Comparison of ENCODE assay signal across 8 mouse cellular contexts in the genomic region with DNA sequence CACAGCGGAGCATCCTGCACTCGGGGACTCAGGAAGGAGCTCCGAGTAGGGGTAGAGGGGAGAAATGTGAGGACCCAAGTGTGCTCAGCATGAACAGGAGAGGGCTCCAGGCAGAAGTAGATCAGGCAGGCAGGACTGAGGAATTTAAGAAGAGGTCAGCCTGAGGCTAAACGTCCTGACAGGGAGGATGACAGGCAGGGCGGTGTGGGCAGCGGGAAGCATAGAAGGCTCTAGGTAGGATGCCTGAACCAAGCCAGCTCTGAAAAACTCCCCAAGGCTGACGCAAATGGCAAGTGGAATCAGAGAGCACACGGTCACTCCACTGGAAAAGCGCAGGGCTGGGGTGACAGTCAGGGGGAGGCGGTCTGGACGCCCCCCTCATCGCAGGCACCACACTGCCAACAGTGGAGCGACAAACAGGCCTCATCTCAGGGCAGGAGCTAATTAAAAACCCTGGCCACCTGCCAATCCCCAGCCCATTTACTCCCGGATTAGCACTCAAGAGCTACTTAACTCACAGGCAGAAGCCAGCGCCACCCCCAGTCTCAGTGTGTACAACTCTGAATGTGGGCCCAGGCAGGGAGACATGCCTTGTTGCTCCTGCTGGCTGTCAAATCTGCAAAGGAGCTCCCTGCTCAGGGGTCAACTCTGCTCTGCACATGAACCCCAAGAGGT. TPM values are rescaled to one million over a fixed set of nuclear protein-coding genes. Genes with fewer than 3 reads are reported as not detected.
DNase-seq lines count a peak whose midpoint lies in the region; ATAC-seq and TF ChIP-seq lines count a peak whose summit lies in the region.

No protein-coding gene starts in this region.

- H3K27me3 ChIP-seq in lung, embryonic 14.5 days (ENCODE audit: insufficient read depth, low read length), result no peaks in the 10 kb centered on the region
- H3K27me3 ChIP-seq in forebrain, postnatal 0 days (ENCODE audit: insufficient read depth, low read length), result no peaks in the 10 kb centered on the region
- peaks cover 9% of the 10 kb centered on the region; the same call in 1 of the 2 replicates for H3K27me3 ChIP-seq in hindbrain, embryonic 15.5 days

- peaks cover 9% of the 10 kb centered on the region; the same call in 1 of the 2 replicates for H3K4me1 ChIP-seq in lung, embryonic 14.5 days (ENCODE audit: insufficient read depth)
- H3K4me1 ChIP-seq in forebrain, postnatal 0 days (ENCODE audit: insufficient read depth), result peaks cover 7% of the 10 kb centered on the region; the same call in 1 of the 2 replicates
- peaks cover 18% of the 10 kb centered on the region for H3K4me1 ChIP-seq in hindbrain, embryonic 15.5 days (replicated peaks)

- H3K4me3 ChIP-seq in lung, embryonic 14.5 days (ENCODE audit: low read depth, low read length), result no peak overlapping the region
- no peak overlapping the region for H3K4me3 ChIP-seq in forebrain, postnatal 0 days (ENCODE audit: low read depth, low read length)
- H3K4me3 ChIP-seq in hindbrain, embryonic 15.5 days, result no peak overlapping the region

- peak; percentile 26 for ATAC-seq in lung, embryonic 14.5 days (ENCODE audit: insufficient read depth)
- ATAC-seq in forebrain, postnatal 0 days, result peak; percentile 79
- ATAC-seq in hindbrain, embryonic 15.5 days (ENCODE audit: low FRiP score, low read depth), result peak; percentile 63; the same call in 1 of the 2 replicates
- no peak for ATAC-seq in CD4-positive, CD25-positive, alpha-beta regulatory T cell, adult 4 months

- H3K9ac ChIP-seq in lung, embryonic 14.5 days, result no peak overlapping the region
- H3K9ac ChIP-seq in forebrain, postnatal 0 days, result no peak overlapping the region
- no peak overlapping the region for H3K9ac ChIP-seq in hindbrain, embryonic 15.5 days

- intact Hi-C loops in left cerebral cortex, postnatal 4 days (cut with DNase I), result no loop called here

- TF ChIP-seq CTCF in lung, embryonic 14.5 days (IDR thresholded peaks at IDR 0.05; ENCODE audit: low read depth), result no peak
- peak; percentile 44; the same call in 1 of the 2 replicates for TF ChIP-seq CTCF in forebrain, postnatal 0 days (IDR thresholded peaks at IDR 0.05; ENCODE audit: low read depth)

- no peaks in the 10 kb centered on the region for H3K9me3 ChIP-seq in lung, embryonic 14.5 days (ENCODE audit: low read depth, low read length)
- H3K9me3 ChIP-seq in forebrain, postnatal 0 days (ENCODE audit: low read length), result no peaks in the 10 kb centered on the region
- H3K9me3 ChIP-seq in hindbrain, embryonic 15.5 days, result no peaks in the 10 kb centered on the region

- DNase-seq in lung, embryonic 14.5 days, result peak; percentile 72
- DNase-seq in lung, postnatal 14 days, result no peak
- DNase-seq in forebrain, postnatal 0 days, result peak; percentile 87
- DNase-seq in left cerebral cortex, postnatal 4 days, result peak; percentile 91
- peak; percentile 93 to 94 for DNase-seq in right cerebral cortex, postnatal 10 days (ENCODE audit: low spot score in 2 of 2)
- no peak for DNase-seq in ovary, postnatal 36 days (ENCODE audit: low spot score)

- H3K4me2 ChIP-seq in lung, embryonic 14.5 days, result no peak overlapping the region
- 0 out of 2 replicates have a peak overlapping the region, but pooled peaks have one; percentile 1 for H3K4me2 ChIP-seq in forebrain, postnatal 0 days (ENCODE audit: low read depth)
- H3K4me2 ChIP-seq in hindbrain, embryonic 15.5 days, result no peak overlapping the region

- 19% methylated on average over 15 of the region's 15 CpGs for WGBS in lung, embryonic 14.5 days
- WGBS in forebrain, postnatal 0 days, result 12% methylated on average over 15 of the region's 15 CpGs
- 21% methylated on average over 15 of the region's 15 CpGs for WGBS in hindbrain, embryonic 15.5 days

- no peaks in the 10 kb centered on the region for H3K36me3 ChIP-seq in lung, embryonic 14.5 days (ENCODE audit: insufficient read depth)
- no peaks in the 10 kb centered on the region for H3K36me3 ChIP-seq in forebrain, postnatal 0 days (ENCODE audit: insufficient read depth)
- H3K36me3 ChIP-seq in hindbrain, embryonic 15.5 days, result no peaks in the 10 kb centered on the region

- no peak overlapping the region for H3K27ac ChIP-seq in lung, embryonic 14.5 days (ENCODE audit: low read depth)
- no peak overlapping the region for H3K27ac ChIP-seq in forebrain, postnatal 0 days (ENCODE audit: low read depth, low read length)
- H3K27ac ChIP-seq in hindbrain, embryonic 15.5 days (replicated peaks), result no peak overlapping the region

RNA-seq across cellular contexts. Expression of a gene that starts 22.0 kb away (rescaled TPM):
- 3.6 and 3.9 TPM in 2 replicates for polyA plus RNA-seq in lung, embryonic 14.5 days (2014; fragmentation: Nextera tagmentation; extraction: Ambion mirVana)
- 0.69 and 2.9 TPM in 2 replicates for total RNA-seq in forebrain, postnatal 0 days (2014; rRNA removed)
- polyA plus RNA-seq in forebrain, postnatal 0 days (2015; fragmentation: Nextera tagmentation; extraction: Ambion mirVana), result 1.5 and 1.8 TPM in 2 replicates
- polyA plus RNA-seq in hindbrain, embryonic 15.5 days (2015; fragmentation: Nextera tagmentation; extraction: Ambion mirVana), result 2.1 and 2.7 TPM in 2 replicates
- 1 to 10 TPM; 2.0 to 2.1 TPM for total RNA-seq in left cerebral cortex, postnatal 4 days (2021)
- polyA plus RNA-seq in CD4-positive, CD25-positive, alpha-beta regulatory T cell, adult 4 months (2017; shearing (Covaris generic)), result 1 to 10 TPM in 1 of 2 experiments, under 1 TPM in 1; 0.22 to 1.1 TPM

RNA-seq across cellular contexts. Expression of a gene that starts 23.5 kb away (rescaled TPM):
- polyA plus RNA-seq in lung, embryonic 14.5 days (2014; fragmentation: Nextera tagmentation; extraction: Ambion mirVana), result 9.9 and 10.9 TPM in 2 replicates
- total RNA-seq in forebrain, postnatal 0 days (2014; rRNA removed), result 120 and 150 TPM in 2 replicates
- polyA plus RNA-seq in forebrain, postnatal 0 days (2015; fragmentation: Nextera tagmentation; extraction: Ambion mirVana), result 10.3 and 12.2 TPM in 2 replicates
- 10.4 and 11.4 TPM in 2 replicates for polyA plus RNA-seq in hindbrain, embryonic 15.5 days (2015; fragmentation: Nextera tagmentation; extraction: Ambion mirVana)
- total RNA-seq in left cerebral cortex, postnatal 4 days (2021), result 100 to 1,000 TPM; 142 to 145 TPM
- polyA plus RNA-seq in CD4-positive, CD25-positive, alpha-beta regulatory T cell, adult 4 months (2017; shearing (Covaris generic)), result 10 to 100 TPM; 15.9 to 19.7 TPM

Comparison
In these comparisons a context has a peak if more than half of its experiments do, and no peak if none do; other contexts are left out.
1. DNase-seq: peak in lung, embryonic 14.5 days (single experiment), forebrain, postnatal 0 days (single experiment), left cerebral cortex, postnatal 4 days (single experiment) and right cerebral cortex, postnatal 10 days (2 of 2); none in lung, postnatal 14 days (single experiment) and ovary, postnatal 36 days (single experiment).